Mouse (Mus musculus) neural tube, embryonic 11.5 days (tissue): ENCODE data around the gene Adat1. TPM values are rescaled to one million over a fixed set of nuclear protein-coding genes. Genes with fewer than 3 reads are reported as not detected.

ENCODE experiments used
- ATAC-seq: fragments of 200-750 bp; cut with Nextera tagmentation; 2 replicates; pipeline ENCODE4 v1.8.0; 2017; ENCODE audit warnings: moderate number of reproducible peaks, mild to moderate bottlenecking, moderate TSS enrichment, moderate library complexity; ENCODE audit not compliant: insufficient read depth, low FRiP score, low TSS enrichment
- DNase-seq: peaks from one replicate; pipeline ENCODE4 v3.0.0-alpha.2; 2015; ENCODE audit warnings: low spot score
- H3K27ac ChIP-seq: fragments of 300-500 bp; sonication (generic); 2 replicates; pipeline ENCODE4 v1.5.1; 2014; ENCODE audit warnings: low read depth, mild to moderate bottlenecking, low read length
- H3K27me3 ChIP-seq: fragments of 300-500 bp; sonication (generic); 2 replicates; pipeline ENCODE4 v1.6.1; 2014; ENCODE audit warnings: mild to moderate bottlenecking, low read length, mixed read lengths; ENCODE audit not compliant: control insufficient read depth, insufficient read depth
- H3K36me3 ChIP-seq: fragments of 300-500 bp; sonication (generic); 2 replicates; pipeline ENCODE4 v1.6.1; 2014; ENCODE audit warnings: mild to moderate bottlenecking, low read length, moderate library complexity, mixed read lengths; ENCODE audit not compliant: control insufficient read depth, insufficient read depth
- H3K4me1 ChIP-seq: fragments of 300-500 bp; sonication (generic); 2 replicates; pipeline ENCODE4 v1.6.1; 2014; ENCODE audit warnings: low read length, mixed read lengths; ENCODE audit not compliant: control insufficient read depth, insufficient read depth
- H3K4me2 ChIP-seq: fragments of 300-500 bp; sonication (generic); 2 replicates; pipeline ENCODE4 v1.6.1; 2014; ENCODE audit warnings: low read depth, mild to moderate bottlenecking, moderate library complexity
- H3K4me3 ChIP-seq: fragments of 300-500 bp; sonication (generic); 2 replicates; pipeline ENCODE4 v1.5.1; 2014; ENCODE audit warnings: low read depth, low read length
- H3K9ac ChIP-seq: fragments of 300-500 bp; sonication (generic); 2 replicates; pipeline ENCODE4 v1.6.1; 2014; ENCODE audit warnings: mild to moderate bottlenecking, low read length
- H3K9me3 ChIP-seq: fragments of 300-500 bp; sonication (generic); 2 replicates; pipeline ENCODE4 v1.6.1; 2016; ENCODE audit warnings: low read length; ENCODE audit not compliant: control insufficient read depth
- WGBS: fragments of 180-500 bp; shearing (Covaris S2); extraction: QIAGEN DNeasy Blood & Tissue Kit; methylation state at CpG from one replicate; pipeline ENCODE4 v1.1.7; 2014; 5-methylcytosine and 5-hydroxymethylcytosine counted together
- polyA plus RNA-seq: library from polyadenylated mRNA; unstranded; fragments of >200 nt; fragmentation: Nextera tagmentation; extraction: Ambion mirVana; gene quantifications from 2 replicates; pipeline ENCODE4 v1.2.1, GENCODE M21; 2014

Gene Adat1
- polyA plus RNA-seq, 1 experiment from 2014 or later, result 10.1 TPM

- peak within 1 kb of the TSS; percentile 85 for H3K4me3 ChIP-seq
These were observed 19.1 kb upstream of the Adat1 start, which contains the start of the genes Kars and Terf2ip for GRCm38 (mm10) chr8:112010997-112011815. Kars (minus strand) TSS chr8:112011323. Terf2ip (plus strand) TSS chr8:112011398.

GRCm38 (mm10) chr8:112009558-112009957 lies 17.5 kb upstream of the Adat1 start:
- no peak overlapping the region for H3K4me3 ChIP-seq
- no peak for DNase-seq
- 92% methylated on average over 7 of the region's 7 CpGs for WGBS
- no peaks in the 10 kb centered on the region for H3K27me3 ChIP-seq
- H3K9ac ChIP-seq, result no peak overlapping the region
- H3K27ac ChIP-seq, result no peak overlapping the region
- H3K36me3 ChIP-seq, result 0 out of 2 replicates have a peak, but pooled peaks cover 3% of the 10 kb centered on the region
- H3K4me1 ChIP-seq, result peaks cover 16% of the 10 kb centered on the region
- H3K4me2 ChIP-seq, result no peak overlapping the region
- no peak for ATAC-seq
- H3K9me3 ChIP-seq, result no peaks in the 10 kb centered on the region

More at GRCm38 (mm10) chr8:112010997-112011815, 19.1 kb upstream of the Adat1 start, which contains the start of the genes Kars and Terf2ip:
- peak within 1 kb of the TSS; percentile 94 for H3K4me2 ChIP-seq
- H3K36me3 ChIP-seq, result no peaks in the 10 kb centered on the region
- peak; percentile 92 for ATAC-seq
- WGBS, result under 1% methylated on average over 61 of the region's 61 CpGs
- H3K27ac ChIP-seq, result peak within 1 kb of the TSS; percentile 60; the same call in 1 of the 2 replicates
- H3K9ac ChIP-seq, result peak within 1 kb of the TSS; percentile 80
- peak; percentile 94 for DNase-seq
- H3K27me3 ChIP-seq, result no peaks in the 10 kb centered on the region
- H3K4me1 ChIP-seq, result peaks cover 16% of the 10 kb centered on the region
- no peaks in the 10 kb centered on the region for H3K9me3 ChIP-seq

DNA sequence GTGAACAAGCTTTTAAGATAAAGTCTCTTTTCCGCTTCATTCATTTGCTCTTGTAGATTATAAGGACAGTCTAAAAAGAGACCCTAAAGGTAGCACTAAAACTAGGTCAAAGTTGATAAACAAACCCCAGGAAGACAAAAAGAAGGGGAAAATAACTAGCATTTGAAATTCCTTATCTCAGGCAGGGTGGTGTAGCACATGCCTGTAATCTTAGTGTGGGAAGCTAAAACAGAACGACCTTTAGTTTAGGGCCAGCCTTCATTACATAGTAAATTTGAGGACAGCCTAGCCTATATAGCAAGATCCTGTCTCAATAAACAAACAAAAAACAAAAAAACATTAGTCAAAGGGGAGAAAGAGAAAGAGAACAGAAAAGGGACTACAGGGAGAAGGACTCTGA lies 15.6 kb upstream of the Adat1 start:
- no peak overlapping the region for H3K4me2 ChIP-seq
- ATAC-seq (no peak), DNase-seq (no peak)
- H3K27me3 ChIP-seq, result no peaks in the 10 kb centered on the region
- no peak overlapping the region for H3K27ac ChIP-seq
- H3K9me3 ChIP-seq, result no peaks in the 10 kb centered on the region
- no peak overlapping the region for H3K4me3 ChIP-seq
- H3K36me3 ChIP-seq, result peaks cover 13% of the 10 kb centered on the region
- WGBS, result 94% methylated on average over 2 of the region's 2 CpGs
- H3K4me1 ChIP-seq, result peaks cover 10% of the 10 kb centered on the region
- no peak overlapping the region for H3K9ac ChIP-seq

DNA sequence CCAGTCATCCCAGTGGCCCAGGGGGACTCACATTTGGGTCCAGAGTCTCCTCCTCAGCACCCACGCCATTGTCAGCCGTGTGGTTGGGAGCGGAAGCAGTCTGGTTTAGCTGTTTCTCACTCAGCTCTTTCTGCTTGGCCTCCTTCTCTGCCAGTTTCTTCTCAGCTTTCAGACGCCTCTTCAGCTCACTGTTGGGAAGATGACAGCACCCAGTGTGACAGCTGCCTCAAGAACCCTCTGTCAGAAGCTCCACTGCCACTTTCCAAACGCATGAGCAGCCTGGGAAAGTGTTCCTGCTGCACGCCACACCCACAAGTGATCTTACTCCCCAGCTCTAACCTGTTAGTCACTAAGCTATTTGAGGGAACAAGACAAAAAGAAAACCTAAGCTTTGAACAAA lies 13.5 kb upstream of the Adat1 start:
- 94% methylated on average over 6 of the region's 6 CpGs for WGBS
- H3K36me3 ChIP-seq, result peaks cover 23% of the 10 kb centered on the region
- peaks cover 4% of the 10 kb centered on the region; the same call in 1 of the 2 replicates for H3K4me1 ChIP-seq

GRCm38 (mm10) chr8:112004754-112005153 lies 12.7 kb upstream of the Adat1 start:
- Histone ChIP-seq H3K27me3 (no peaks in the 10 kb centered on the region), H3K27ac (no peak overlapping the region), H3K9me3 (no peaks in the 10 kb centered on the region), H3K36me3 (peaks cover 31% of the 10 kb centered on the region), H3K4me1 (no peaks in the 10 kb centered on the region), H3K4me2 (no peak overlapping the region), H3K9ac (no peak overlapping the region), H3K4me3 (no peak overlapping the region)
- DNase-seq (no peak), ATAC-seq (no peak)

More for the DNA sequence above, 13.5 kb upstream of the Adat1 start:
- Histone ChIP-seq H3K4me2 (no peak overlapping the region), H3K27ac (no peak overlapping the region), H3K9ac (no peak overlapping the region), H3K4me3 (no peak overlapping the region), H3K27me3 (no peaks in the 10 kb centered on the region), H3K9me3 (no peaks in the 10 kb centered on the region)
- ATAC-seq (no peak), DNase-seq (no peak)

GRCm38 (mm10) chr8:111992703-111993039 lies 569 bp upstream of the Adat1 start:
- H3K27me3 ChIP-seq, result no peaks in the 10 kb centered on the region
- no peak for DNase-seq
- no peak overlapping the region for H3K27ac ChIP-seq
- no peaks in the 10 kb centered on the region for H3K4me1 ChIP-seq
- H3K9ac ChIP-seq, result no peak overlapping the region
- peaks cover 2% of the 10 kb centered on the region for H3K36me3 ChIP-seq
- no peaks in the 10 kb centered on the region for H3K9me3 ChIP-seq
- H3K4me3 ChIP-seq, result no peak overlapping the region
- 78% methylated on average over 3 of the region's 3 CpGs for WGBS
- no peak overlapping the region for H3K4me2 ChIP-seq
- ATAC-seq, result peak; percentile 9; the same call in 1 of the 2 replicates

GRCm38 (mm10) chr8:111991278-111991677 lies 824 bp downstream of the Adat1 start:
- peak overlapping the region; percentile 71 for H3K4me2 ChIP-seq
- peak overlapping the region; percentile 61 for H3K4me3 ChIP-seq
- no peak overlapping the region; the same call in 1 of the 2 replicates for H3K9ac ChIP-seq
- H3K36me3 ChIP-seq, result no peaks in the 10 kb centered on the region; the same call in none of the 2 replicates
- H3K4me1 ChIP-seq, result no peaks in the 10 kb centered on the region
- 68% methylated on average over 8 of the region's 8 CpGs for WGBS
- DNase-seq (no peak), ATAC-seq (no peak)
- no peaks in the 10 kb centered on the region for H3K27me3 ChIP-seq
- no peaks in the 10 kb centered on the region for H3K9me3 ChIP-seq
- no peak overlapping the region for H3K27ac ChIP-seq

GRCm38 (mm10) chr8:111989911-111990310 lies 2.2 kb downstream of the Adat1 start:
- Histone ChIP-seq H3K4me3 (no peak overlapping the region), H3K9ac (no peak overlapping the region), H3K27me3 (no peaks in the 10 kb centered on the region), H3K4me2 (no peak overlapping the region), H3K36me3 (no peaks in the 10 kb centered on the region; the same call in none of the 2 replicates), H3K27ac (no peak overlapping the region), H3K4me1 (no peaks in the 10 kb centered on the region), H3K9me3 (no peaks in the 10 kb centered on the region)
- 23% methylated on average over 7 of the region's 7 CpGs for WGBS
- DNase-seq (peak; percentile 77), ATAC-seq (0 out of 2 replicates have a peak, but pooled peaks have one; percentile 8)

DNA sequence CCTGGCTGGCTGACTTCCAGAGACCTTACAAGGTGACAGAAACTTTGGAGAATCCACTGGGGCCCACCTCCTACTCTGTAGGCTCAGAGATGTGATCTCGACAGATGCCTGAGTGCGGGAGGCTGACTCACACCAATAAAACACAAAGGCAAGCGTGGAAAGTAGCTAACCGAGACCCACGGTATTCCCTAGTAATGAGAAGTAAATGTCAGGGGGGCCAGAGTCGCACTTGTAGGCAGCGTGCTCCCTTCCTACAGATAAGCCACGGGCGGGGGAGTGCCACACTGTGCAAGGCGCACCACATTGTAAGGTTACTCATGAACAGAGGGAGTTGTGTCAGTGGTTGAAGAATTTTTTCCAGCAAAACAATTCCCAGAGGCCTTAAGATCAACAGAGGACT lies 7.6 kb downstream of the Adat1 start:
- no peaks in the 10 kb centered on the region for H3K9me3 ChIP-seq
- ATAC-seq (no peak), DNase-seq (no peak)
- H3K4me2 ChIP-seq, result no peak overlapping the region
- H3K4me3 ChIP-seq, result no peak overlapping the region
- no peaks in the 10 kb centered on the region for H3K4me1 ChIP-seq
- H3K9ac ChIP-seq, result no peak overlapping the region
- peaks cover 4% of the 10 kb centered on the region; the same call in 1 of the 2 replicates for H3K36me3 ChIP-seq
- WGBS, result 89% methylated on average over 10 of the region's 10 CpGs
- H3K27ac ChIP-seq, result no peak overlapping the region
- no peaks in the 10 kb centered on the region for H3K27me3 ChIP-seq
